Mouse (Mus musculus) embryonic facial prominence, embryonic 11.5 days (tissue): Measurements from ENCODE around the gene Catsperz. TPM values are rescaled to one million over a fixed set of nuclear protein-coding genes. Genes with fewer than 3 reads are reported as not detected.

Experiments
- ATAC-seq: fragments of 200-750 bp; cut with Nextera tagmentation; replicated peaks from 2 replicates; pipeline ENCODE4 v1.8.0; 2017; ENCODE audit warnings: low read depth; ENCODE audit not compliant: insufficient number of reproducible peaks, low FRiP score, low TSS enrichment
- DNase-seq: peaks from one replicate; pipeline ENCODE4 v3.0.0-alpha.2; 2015; ENCODE audit warnings: low spot score
- H3K27ac ChIP-seq: fragments of 300-500 bp; sonication (generic); replicated peaks from 2 replicates; pipeline ENCODE4 v1.5.1; 2014; ENCODE audit warnings: mild to moderate bottlenecking, low read depth, low read length, control low read depth
- H3K27me3 ChIP-seq: fragments of 300-500 bp; sonication (generic); 2 replicates; pipeline ENCODE4 v1.6.1; 2014; ENCODE audit warnings: mild to moderate bottlenecking, low read length, moderate library complexity, mixed read lengths; ENCODE audit not compliant: control insufficient read depth, insufficient read depth
- H3K36me3 ChIP-seq: fragments of 300-500 bp; sonication (generic); replicated peaks from 2 replicates; pipeline ENCODE4 v1.6.1; 2014; ENCODE audit warnings: low read depth, mild to moderate bottlenecking, low read length, moderate library complexity, mixed read lengths; ENCODE audit not compliant: control insufficient read depth, insufficient read depth
- H3K4me1 ChIP-seq: fragments of 300-500 bp; sonication (generic); 2 replicates; pipeline ENCODE4 v1.6.1; 2014; ENCODE audit warnings: low read length, mixed read lengths; ENCODE audit not compliant: control insufficient read depth, insufficient read depth
- H3K4me2 ChIP-seq: fragments of 300-500 bp; sonication (generic); 2 replicates; pipeline ENCODE4 v1.6.1; 2014; ENCODE audit warnings: low read depth, mild to moderate bottlenecking, control low read depth, low read length, moderate library complexity
- H3K4me3 ChIP-seq: fragments of 300-500 bp; sonication (generic); 2 replicates; pipeline ENCODE4 v1.5.1; 2014; ENCODE audit warnings: low read depth, low read length, control low read depth
- H3K9ac ChIP-seq: fragments of 300-500 bp; sonication (generic); replicated peaks from 2 replicates; pipeline ENCODE4 v1.6.1; 2014; ENCODE audit warnings: mild to moderate bottlenecking, control low read depth, low read length
- H3K9me3 ChIP-seq: fragments of 300-500 bp; sonication (generic); replicated peaks from 2 replicates; pipeline ENCODE4 v1.6.1; 2016; ENCODE audit warnings: mild to moderate bottlenecking, low read length, inconsistent platforms, mixed read lengths; ENCODE audit not compliant: control insufficient read depth
- WGBS: fragments of 180-500 bp; shearing (Covaris S2); extraction: QIAGEN DNeasy Blood & Tissue Kit; methylation state at CpG from one replicate; pipeline ENCODE4 v1.1.7; 2014; 5-methylcytosine and 5-hydroxymethylcytosine counted together
- microRNA-seq: library from miRNA; unstranded; fragments of <30 nt; microRNA quantifications from one replicate; pipeline ENCODE4, GENCODE M21; 2016; ENCODE audit warnings: borderline number of aligned reads
- polyA plus RNA-seq: library from polyadenylated mRNA; unstranded; fragments of >200 nt; fragmentation: Nextera tagmentation; extraction: Ambion mirVana; gene quantifications from 2 replicates; pipeline ENCODE4 v1.2.1, GENCODE M21; 2014

The Catsperz gene
- polyA plus RNA-seq, 1 experiment from 2014 or later, result 1.9 TPM

- H3K9ac ChIP-seq, result no peak overlapping the region
- H3K4me1 ChIP-seq, result no peaks in the 10 kb centered on the region
- H3K4me3 ChIP-seq, result no peak overlapping the region
- no peaks in the 10 kb centered on the region for H3K36me3 ChIP-seq
- no peak overlapping the region for H3K27ac ChIP-seq
- no peaks in the 10 kb centered on the region for H3K9me3 ChIP-seq
- no peak overlapping the region for H3K4me2 ChIP-seq
- ATAC-seq (no peak), DNase-seq (no peak)
- no peaks in the 10 kb centered on the region for H3K27me3 ChIP-seq
These were observed 48.4 kb downstream of the Catsperz start for GRCm38 (mm10) chr19:6876799-6877198.

- H3K4me1 ChIP-seq, result no peaks in the 10 kb centered on the region
- H3K4me3 ChIP-seq, result no peak overlapping the region
- DNase-seq (no peak), ATAC-seq (no peak)
- no peaks in the 10 kb centered on the region for H3K27me3 ChIP-seq
- no peak overlapping the region for H3K9ac ChIP-seq
- H3K4me2 ChIP-seq, result no peak overlapping the region
- no peak overlapping the region for H3K27ac ChIP-seq
- 84% methylated on average over 6 of the region's 6 CpGs for WGBS
- H3K9me3 ChIP-seq, result no peaks in the 10 kb centered on the region
- no peaks in the 10 kb centered on the region for H3K36me3 ChIP-seq
These were observed 49.3 kb downstream of the Catsperz start for GRCm38 (mm10) chr19:6875834-6876233.

DNA sequence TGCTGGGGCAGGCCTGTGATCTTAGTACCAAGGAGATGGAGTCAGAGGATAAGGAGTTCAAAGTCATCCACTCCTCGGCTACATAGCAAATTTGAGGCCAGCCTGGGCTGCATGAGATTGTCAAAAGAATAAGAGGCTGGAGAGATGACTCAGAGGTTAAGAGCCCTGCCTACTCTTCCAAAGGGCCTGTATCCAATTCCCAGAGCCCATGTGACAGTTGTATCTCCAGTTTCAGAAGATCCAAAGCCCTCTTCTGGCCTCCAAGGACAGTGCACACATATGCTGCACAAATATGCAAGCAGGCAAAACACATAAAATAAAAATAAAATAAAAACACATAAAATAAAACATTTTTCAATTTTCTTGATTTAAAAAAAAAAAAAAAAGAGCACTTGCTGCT is 50.9 kb downstream of the Catsperz start:
- Histone ChIP-seq H3K4me2 (no peak overlapping the region), H3K4me1 (no peaks in the 10 kb centered on the region), H3K4me3 (no peak overlapping the region), H3K27me3 (no peaks in the 10 kb centered on the region), H3K9me3 (no peaks in the 10 kb centered on the region), H3K36me3 (no peaks in the 10 kb centered on the region), H3K27ac (no peak overlapping the region), H3K9ac (no peak overlapping the region)
- DNase-seq (no peak), ATAC-seq (no peak)
- 88% methylated on average over 1 of the region's 1 CpGs for WGBS

DNA sequence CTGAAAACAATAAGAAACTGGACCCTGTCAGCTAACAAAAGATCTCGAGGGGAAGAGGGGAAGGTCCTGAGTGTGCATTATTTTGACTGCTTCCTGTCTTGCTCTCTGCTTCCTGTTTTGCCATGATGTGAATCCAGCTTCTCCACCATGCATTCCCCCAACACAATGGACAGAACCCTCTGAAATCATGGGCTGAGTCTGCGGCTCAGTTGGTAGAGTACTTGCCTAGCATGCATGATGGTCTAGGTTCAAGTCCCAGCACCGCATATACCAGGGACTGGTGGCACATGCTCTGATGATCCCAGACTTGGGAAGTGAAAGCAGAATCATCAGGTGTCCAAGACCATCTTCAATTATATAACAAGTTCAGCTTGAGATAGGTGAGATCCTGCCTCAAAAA is 52.5 kb downstream of the Catsperz start:
- DNase-seq (no peak), ATAC-seq (no peak)
- H3K27ac ChIP-seq, result no peak overlapping the region
- no peaks in the 10 kb centered on the region for H3K4me1 ChIP-seq
- WGBS, result 79% methylated on average over 3 of the region's 3 CpGs
- no peak overlapping the region for H3K4me3 ChIP-seq
- no peak overlapping the region for H3K9ac ChIP-seq
- H3K9me3 ChIP-seq, result no peaks in the 10 kb centered on the region
- no peaks in the 10 kb centered on the region for H3K36me3 ChIP-seq
- H3K27me3 ChIP-seq, result no peaks in the 10 kb centered on the region
- H3K4me2 ChIP-seq, result no peak overlapping the region

Small RNA genes lying within 50 kb of the gene (microRNA-seq; reads per million reads assigned to microRNA genes)
- gene Mir6990, result not detected

Other genes with a start within 250 kb of the Catsperz start
- 5.9 TPM in 2 replicates for gene Rps6ka4, start 84.7 kb downstream of the Catsperz start, polyA plus RNA-seq
- 0.39 and 0.88 TPM in 2 replicates for gene Ccdc88b, start 67.2 kb downstream of the Catsperz start, polyA plus RNA-seq
- gene Trmt112, start 15.7 kb downstream of the Catsperz start, polyA plus RNA-seq, result 159 and 166 TPM in 2 replicates
- 110 and 128 TPM in 2 replicates for gene Prdx5, start 15.3 kb downstream of the Catsperz start, polyA plus RNA-seq
- 2.7 and 3.3 TPM in 2 replicates for gene Esrra, start 3.6 kb downstream of the Catsperz start, polyA plus RNA-seq
- gene Kcnk4, start 9.1 kb upstream of the Catsperz start, polyA plus RNA-seq, result 0.26 and 0.32 TPM in 2 replicates
- 57.4 and 60.7 TPM in 2 replicates for gene Bad, start 16.5 kb upstream of the Catsperz start, polyA plus RNA-seq
- 18.1 and 21.9 TPM in 2 replicates for gene Gpr137, start 17.1 kb upstream of the Catsperz start, polyA plus RNA-seq
- gene Ppp1r14b, start 49.6 kb upstream of the Catsperz start, polyA plus RNA-seq, result 247 and 268 TPM in 2 replicates
- 22.6 and 26.8 TPM in 2 replicates for gene Plcb3, start 51.1 kb upstream of the Catsperz start, polyA plus RNA-seq
- 65.1 and 65.2 TPM in 2 replicates for gene Fkbp2, start 55.1 kb upstream of the Catsperz start, polyA plus RNA-seq
- 26.7 and 30.5 TPM in 2 replicates for gene Vegfb, start 62.3 kb upstream of the Catsperz start, polyA plus RNA-seq
- gene Dnajc4, start 67.2 kb upstream of the Catsperz start, polyA plus RNA-seq, result 16.1 and 18.0 TPM in 2 replicates
- 19.5 and 19.6 TPM in 2 replicates for gene Nudt22, start 70.7 kb upstream of the Catsperz start, polyA plus RNA-seq
- 8.0 and 11.7 TPM in 2 replicates for gene Trpt1, start 70.8 kb upstream of the Catsperz start, polyA plus RNA-seq
- 6.3 and 6.6 TPM in 2 replicates for gene Fermt3, start 94.1 kb upstream of the Catsperz start, polyA plus RNA-seq
- gene Stip1, start 114.6 kb upstream of the Catsperz start, polyA plus RNA-seq, result 400 and 412 TPM in 2 replicates
- 5.0 and 6.9 TPM in 2 replicates for gene Macrod1, start 131.4 kb upstream of the Catsperz start, polyA plus RNA-seq
- gene Flrt1, start 180.3 kb upstream of the Catsperz start, polyA plus RNA-seq, result 3.0 and 4.4 TPM in 2 replicates